Mouse (Mus musculus) neural tube, embryonic 11.5 days (tissue): Measurements from ENCODE around the gene Gm9573. TPM values are rescaled to one million over a fixed set of nuclear protein-coding genes. Genes with fewer than 3 reads are reported as not detected.

Experiments
- ATAC-seq: fragments of 200-750 bp; cut with Nextera tagmentation; 2 replicates; pipeline ENCODE4 v1.8.0; 2017; ENCODE audit warnings: moderate number of reproducible peaks, mild to moderate bottlenecking, moderate TSS enrichment, moderate library complexity; ENCODE audit not compliant: insufficient read depth, low FRiP score, low TSS enrichment
- DNase-seq: peaks from one replicate; pipeline ENCODE4 v3.0.0-alpha.2; 2015; ENCODE audit warnings: low spot score
- H3K27ac ChIP-seq: fragments of 300-500 bp; sonication (generic); 2 replicates; pipeline ENCODE4 v1.5.1; 2014; ENCODE audit warnings: low read depth, mild to moderate bottlenecking, low read length
- H3K27me3 ChIP-seq: fragments of 300-500 bp; sonication (generic); 2 replicates; pipeline ENCODE4 v1.6.1; 2014; ENCODE audit warnings: mild to moderate bottlenecking, low read length, mixed read lengths; ENCODE audit not compliant: control insufficient read depth, insufficient read depth
- H3K36me3 ChIP-seq: fragments of 300-500 bp; sonication (generic); 2 replicates; pipeline ENCODE4 v1.6.1; 2014; ENCODE audit warnings: mild to moderate bottlenecking, low read length, moderate library complexity, mixed read lengths; ENCODE audit not compliant: control insufficient read depth, insufficient read depth
- H3K4me1 ChIP-seq: fragments of 300-500 bp; sonication (generic); 2 replicates; pipeline ENCODE4 v1.6.1; 2014; ENCODE audit warnings: low read length, mixed read lengths; ENCODE audit not compliant: control insufficient read depth, insufficient read depth
- H3K4me2 ChIP-seq: fragments of 300-500 bp; sonication (generic); 2 replicates; pipeline ENCODE4 v1.6.1; 2014; ENCODE audit warnings: low read depth, mild to moderate bottlenecking, moderate library complexity
- H3K4me3 ChIP-seq: fragments of 300-500 bp; sonication (generic); 2 replicates; pipeline ENCODE4 v1.5.1; 2014; ENCODE audit warnings: low read depth, low read length
- H3K9ac ChIP-seq: fragments of 300-500 bp; sonication (generic); 2 replicates; pipeline ENCODE4 v1.6.1; 2014; ENCODE audit warnings: mild to moderate bottlenecking, low read length
- H3K9me3 ChIP-seq: fragments of 300-500 bp; sonication (generic); 2 replicates; pipeline ENCODE4 v1.6.1; 2016; ENCODE audit warnings: low read length; ENCODE audit not compliant: control insufficient read depth
- WGBS: fragments of 180-500 bp; shearing (Covaris S2); extraction: QIAGEN DNeasy Blood & Tissue Kit; methylation state at CpG from one replicate; pipeline ENCODE4 v1.1.7; 2014; 5-methylcytosine and 5-hydroxymethylcytosine counted together
- polyA plus RNA-seq: library from polyadenylated mRNA; unstranded; fragments of >200 nt; fragmentation: Nextera tagmentation; extraction: Ambion mirVana; gene quantifications from 2 replicates; pipeline ENCODE4 v1.2.1, GENCODE M21; 2014

Gm9573 gene
- polyA plus RNA-seq, 1 experiment from 2014 or later: not detected

DNA sequence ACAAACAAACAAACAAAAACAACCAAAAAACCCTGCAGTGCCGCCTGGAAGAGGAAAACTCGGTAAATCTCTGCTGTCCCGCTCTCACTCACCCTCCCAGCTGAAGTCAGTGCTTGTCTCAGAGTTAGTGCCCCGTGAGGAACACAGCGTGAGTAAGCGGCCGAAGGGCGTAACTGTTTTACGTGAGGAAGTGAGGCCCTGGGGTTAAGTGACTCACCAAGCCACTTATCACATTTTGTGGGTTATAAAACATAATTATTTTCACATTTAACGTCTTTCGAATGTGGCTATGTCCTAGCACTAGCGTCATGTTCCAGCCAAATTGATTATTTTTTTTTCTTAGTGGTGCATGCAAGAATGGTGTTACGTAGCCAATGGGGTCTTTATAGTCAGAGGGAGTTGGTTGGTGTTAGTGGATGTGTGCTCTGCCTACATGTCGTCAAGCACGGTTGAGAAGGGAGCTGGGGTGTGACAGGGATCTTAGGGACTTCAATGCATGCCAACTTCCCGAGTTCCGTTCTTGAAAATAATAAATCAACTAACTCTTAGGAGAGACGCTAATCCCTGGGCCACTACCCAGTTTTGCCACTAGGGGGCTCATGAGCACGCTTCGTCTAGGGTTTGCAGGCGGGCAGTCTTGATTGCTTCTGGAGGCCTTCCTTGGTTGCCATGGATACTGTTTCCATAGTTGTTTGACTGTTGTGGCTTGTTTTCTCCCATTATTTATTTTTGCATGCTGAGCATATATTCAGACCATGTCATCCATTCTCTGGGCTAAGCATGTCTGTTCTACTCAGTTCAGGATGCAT, 35.8 kb downstream of the Gm9573 start:
- ATAC-seq (peak; percentile 27; the same call in 1 of the 2 replicates), DNase-seq (peak; percentile 83)
- H3K36me3 ChIP-seq: no peaks in the 10 kb centered on the region
- H3K27me3 ChIP-seq: no peaks in the 10 kb centered on the region
- WGBS: 52% methylated on average over 21 of the region's 21 CpGs
- H3K4me2 ChIP-seq: no peak overlapping the region
- H3K4me1 ChIP-seq: no peaks in the 10 kb centered on the region
- H3K9ac ChIP-seq: no peak overlapping the region
- H3K27ac ChIP-seq: no peak overlapping the region
- H3K9me3 ChIP-seq: no peaks in the 10 kb centered on the region
- H3K4me3 ChIP-seq: no peak overlapping the region

DNA sequence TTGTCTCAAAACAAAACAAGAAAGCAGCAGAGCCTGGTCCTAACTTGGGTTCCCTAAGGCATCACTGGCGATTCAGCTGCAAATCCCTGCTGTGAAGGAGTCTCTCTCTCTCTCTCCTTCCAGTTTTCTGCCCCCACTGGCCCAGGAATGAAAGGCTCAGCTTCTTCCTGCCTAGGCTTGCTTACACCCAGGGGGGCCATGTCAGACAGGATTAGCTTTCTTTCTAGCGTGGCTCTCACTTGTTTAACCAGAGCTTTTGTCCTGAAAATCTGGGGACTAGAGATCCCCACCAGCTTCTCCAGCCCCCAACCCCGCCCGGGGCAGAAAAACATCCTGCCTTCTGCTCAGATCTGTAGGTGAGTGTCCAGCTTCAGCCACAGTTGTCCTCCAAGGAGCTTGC, 38.0 kb downstream of the Gm9573 start:
- H3K36me3 ChIP-seq: no peaks in the 10 kb centered on the region
- ATAC-seq (no peak), DNase-seq (no peak)
- H3K9ac ChIP-seq: no peak overlapping the region
- no peak overlapping the region for H3K4me2 ChIP-seq
- H3K4me1 ChIP-seq: no peaks in the 10 kb centered on the region
- no peak overlapping the region for H3K4me3 ChIP-seq
- H3K27ac ChIP-seq: no peak overlapping the region
- no peaks in the 10 kb centered on the region for H3K9me3 ChIP-seq
- WGBS: 40% methylated on average over 4 of the region's 4 CpGs
- H3K27me3 ChIP-seq: no peaks in the 10 kb centered on the region

DNA sequence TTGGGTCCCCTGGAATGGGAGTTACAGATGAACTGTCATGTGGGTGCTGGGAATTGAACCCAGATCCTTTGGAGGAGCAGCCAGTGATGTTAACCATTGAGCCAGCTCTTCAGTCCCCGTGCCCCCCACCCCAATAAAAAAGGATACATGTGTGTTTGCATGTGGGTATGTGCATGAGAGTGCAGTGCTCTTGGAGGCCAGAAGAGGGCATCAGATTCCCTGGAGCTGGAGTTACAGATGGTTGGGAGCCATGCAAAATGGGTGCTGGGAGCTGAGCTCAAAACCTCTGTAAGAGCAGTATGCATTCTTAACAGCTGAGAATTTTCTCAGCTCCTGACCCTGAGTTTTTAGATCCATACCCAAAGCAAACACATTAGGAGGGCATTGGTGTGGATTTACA, 39.1 kb downstream of the Gm9573 start:
- Histone ChIP-seq H3K27me3 (no peaks in the 10 kb centered on the region), H3K9me3 (no peaks in the 10 kb centered on the region), H3K4me1 (no peaks in the 10 kb centered on the region), H3K9ac (no peak overlapping the region), H3K4me2 (no peak overlapping the region), H3K27ac (no peak overlapping the region), H3K4me3 (no peak overlapping the region), H3K36me3 (no peaks in the 10 kb centered on the region)
- 79% methylated on average over 1 of the region's 1 CpGs for WGBS
- no peak for ATAC-seq
- DNase-seq: no peak

DNA sequence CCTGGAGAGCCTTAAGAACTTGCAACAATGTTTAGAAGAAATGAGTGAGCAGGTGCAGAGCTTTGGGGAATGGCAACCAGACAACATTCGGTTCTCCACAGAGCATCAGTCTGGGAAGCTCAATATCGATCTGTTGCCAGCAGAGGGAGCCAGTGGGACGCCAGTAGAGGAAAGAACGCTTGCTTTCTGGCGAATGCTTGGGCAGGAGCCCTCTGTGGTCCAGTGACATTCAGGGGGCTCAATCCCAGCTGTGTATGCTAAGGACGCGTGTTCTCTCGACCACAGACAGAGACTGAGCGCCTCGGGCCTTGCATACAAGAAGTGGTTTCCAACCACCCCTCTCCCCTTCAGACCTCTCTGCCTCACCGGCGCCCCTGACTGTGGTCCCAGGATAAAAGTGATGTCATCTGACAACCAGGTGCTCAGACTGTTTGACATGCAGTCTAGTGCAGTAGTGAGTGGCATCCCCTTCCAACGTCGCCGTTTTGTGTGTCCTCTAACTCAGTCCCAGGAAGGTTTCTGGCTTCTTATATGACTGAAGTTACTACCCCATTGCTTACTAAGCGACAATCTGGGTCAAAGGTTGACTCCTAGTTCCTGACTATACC, 42.0 kb downstream of the Gm9573 start:
- Histone ChIP-seq H3K9ac (peak overlapping the region; percentile 16; the same call in 1 of the 2 replicates), H3K36me3 (no peaks in the 10 kb centered on the region), H3K4me2 (0 out of 2 replicates have a peak overlapping the region, but pooled peaks have one; percentile 24), H3K9me3 (no peaks in the 10 kb centered on the region), H3K4me1 (no peaks in the 10 kb centered on the region), H3K4me3 (no peak overlapping the region), H3K27ac (no peak overlapping the region), H3K27me3 (no peaks in the 10 kb centered on the region)
- no peak for ATAC-seq
- DNase-seq: peak; percentile 80
- 20% methylated on average over 16 of the region's 16 CpGs for WGBS

DNA sequence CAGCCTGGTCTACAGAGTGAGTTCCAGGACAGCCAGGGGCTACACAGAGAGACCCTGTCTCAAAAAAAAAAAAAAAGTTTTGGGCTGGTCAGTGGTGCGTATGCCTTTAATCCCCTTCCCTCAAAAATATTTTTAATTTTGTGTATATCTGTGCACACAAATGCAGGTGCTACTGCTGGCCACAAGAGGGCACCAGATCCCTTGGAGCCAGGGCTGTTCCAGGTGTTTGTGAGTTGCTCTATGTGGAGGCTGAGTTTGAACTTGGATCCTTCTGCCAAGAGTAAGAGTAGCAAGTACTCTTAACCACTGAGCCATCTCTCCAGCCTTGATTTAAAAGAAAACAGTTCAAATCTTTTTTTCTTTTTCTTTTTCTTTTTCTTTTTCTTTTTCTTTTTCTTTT, 43.5 kb downstream of the Gm9573 start:
- H3K27me3 ChIP-seq: no peaks in the 10 kb centered on the region
- H3K4me2 ChIP-seq: no peak overlapping the region
- 93% methylated on average over 1 of the region's 1 CpGs for WGBS
- no peaks in the 10 kb centered on the region for H3K36me3 ChIP-seq
- no peaks in the 10 kb centered on the region for H3K9me3 ChIP-seq
- H3K4me3 ChIP-seq: no peak overlapping the region
- no peak overlapping the region for H3K9ac ChIP-seq
- H3K27ac ChIP-seq: no peak overlapping the region
- DNase-seq (no peak), ATAC-seq (no peak)
- no peaks in the 10 kb centered on the region for H3K4me1 ChIP-seq

DNA sequence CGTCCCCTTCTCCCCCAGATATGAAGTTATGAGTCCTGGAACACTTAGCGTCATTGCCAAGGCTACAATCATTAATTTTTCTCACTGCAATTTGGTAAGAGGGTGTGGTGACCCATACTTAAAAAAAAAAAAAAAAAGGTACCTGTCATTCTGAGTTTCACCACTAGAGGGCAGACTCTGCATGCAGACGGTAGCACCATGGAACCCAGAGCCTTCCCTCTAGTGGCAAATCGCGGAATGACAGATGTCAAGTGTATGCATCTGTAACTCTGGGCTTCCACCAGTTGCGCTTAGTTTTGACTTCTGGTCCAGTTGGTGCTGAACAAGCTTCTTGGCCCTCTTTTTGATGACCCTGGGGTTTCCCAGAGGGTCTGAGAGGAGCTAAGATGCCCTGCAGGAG, 48.2 kb downstream of the Gm9573 start:
- no peak for ATAC-seq
- peak; percentile 83 for DNase-seq

DNA sequence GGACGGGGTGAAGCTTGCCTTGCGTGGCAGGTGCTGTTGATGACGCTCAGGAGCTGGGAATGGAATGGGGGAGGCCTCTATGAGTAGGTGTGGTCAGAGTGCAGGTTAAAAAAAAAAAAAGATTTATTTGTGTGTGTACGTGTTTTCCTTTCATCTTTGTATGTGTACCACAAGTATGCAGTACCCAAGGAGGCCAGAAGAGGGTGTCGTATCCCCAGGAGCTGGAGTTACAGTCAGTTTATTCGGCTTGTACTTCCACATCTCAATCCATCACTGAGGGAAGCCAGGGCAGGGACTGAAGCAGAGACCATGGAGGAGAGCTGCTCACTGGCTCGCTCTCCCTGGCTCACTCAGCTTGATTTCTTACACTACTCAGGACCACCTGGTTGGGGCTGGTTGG, 55.0 kb downstream of the Gm9573 start:
- 92% methylated on average over 7 of the region's 7 CpGs for WGBS
- Histone ChIP-seq H3K9ac (no peak overlapping the region), H3K9me3 (no peaks in the 10 kb centered on the region), H3K4me1 (peaks cover 8% of the 10 kb centered on the region), H3K27ac (no peak overlapping the region), H3K27me3 (peaks cover 10% of the 10 kb centered on the region), H3K4me2 (no peak overlapping the region), H3K4me3 (no peak overlapping the region), H3K36me3 (no peaks in the 10 kb centered on the region)
- ATAC-seq (no peak), DNase-seq (no peak)

More for the DNA sequence above, 48.2 kb downstream of the Gm9573 start:
- H3K4me1 ChIP-seq: no peaks in the 10 kb centered on the region
- no peak overlapping the region for H3K27ac ChIP-seq
- WGBS: 17% methylated on average over 6 of the region's 6 CpGs
- H3K4me2 ChIP-seq: no peak overlapping the region
- H3K27me3 ChIP-seq: no peaks in the 10 kb centered on the region
- H3K9me3 ChIP-seq: no peaks in the 10 kb centered on the region
- no peak overlapping the region for H3K9ac ChIP-seq
- H3K36me3 ChIP-seq: no peaks in the 10 kb centered on the region
- H3K4me3 ChIP-seq: no peak overlapping the region

DNA sequence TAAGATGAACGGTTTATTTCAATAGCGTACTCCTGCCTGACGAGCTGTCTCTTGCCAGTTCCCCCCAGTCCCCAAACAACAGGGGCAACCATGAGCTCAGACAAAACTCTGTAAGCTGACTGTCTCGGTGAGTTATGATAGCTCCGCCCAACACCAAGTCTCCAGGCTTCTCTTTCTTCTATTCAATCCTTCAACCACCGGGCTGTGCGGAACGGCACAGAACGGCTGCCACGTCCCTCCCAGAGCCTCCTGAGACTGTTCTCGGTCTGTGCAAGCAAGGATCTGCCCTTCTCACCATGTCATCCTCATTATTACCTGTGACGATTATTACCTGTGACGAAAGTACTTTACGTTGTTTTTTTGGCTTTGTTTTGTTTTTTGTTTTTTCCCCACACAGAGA, 55.6 kb downstream of the Gm9573 start:
- Histone ChIP-seq H3K9ac (no peak overlapping the region), H3K27me3 (peaks cover 10% of the 10 kb centered on the region), H3K4me1 (peaks cover 8% of the 10 kb centered on the region), H3K4me3 (no peak overlapping the region), H3K4me2 (no peak overlapping the region), H3K9me3 (no peaks in the 10 kb centered on the region), H3K36me3 (no peaks in the 10 kb centered on the region), H3K27ac (0 out of 2 replicates have a peak overlapping the region, but pooled peaks have one; percentile 17)
- peak; percentile 44 for DNase-seq
- 50% methylated on average over 14 of the region's 14 CpGs for WGBS
- ATAC-seq: peak; percentile 42; the same call in 1 of the 2 replicates
